Comparison of ENCODE assay signal across 9 mouse cellular contexts in the genomic region with DNA sequence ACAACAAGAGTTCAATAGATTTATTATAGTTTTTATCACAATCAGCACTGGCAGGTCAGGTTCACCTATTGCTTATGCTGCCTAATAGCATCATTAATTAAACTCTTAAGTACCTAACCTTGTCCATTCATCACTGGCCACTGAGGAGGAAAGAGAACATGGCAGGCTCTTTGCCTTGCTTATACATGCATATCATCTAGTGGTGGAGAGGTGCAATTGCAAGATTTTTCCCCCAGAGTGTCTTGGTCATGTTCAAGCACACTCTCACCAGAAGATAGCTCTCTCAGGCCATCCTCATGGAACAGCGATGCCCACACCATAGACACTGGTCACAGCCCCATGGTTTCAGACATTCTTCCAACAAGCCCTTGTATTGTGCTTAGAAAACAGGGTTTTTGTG.
DNase-seq lines count a peak whose midpoint lies in the region; ATAC-seq lines count a peak whose summit lies in the region.
"Had no signal": no experiment of that assay in that cellular context is flagged by ENCODE, and none has a peak within 500 bp of the region (broad histone marks: within the 10 kb centered on the region; RNA-seq: fewer than 3 reads in every experiment).

No protein-coding gene starts in this region.

- ATAC-seq in CD4-positive, CD25-positive, alpha-beta regulatory T cell, adult 4 months: no peak

- DNase-seq in CD4-positive, CD25-positive, alpha-beta regulatory T cell, adult 2 months (ENCODE audit: low read depth, low spot score): peak; percentile 2
- DNase-seq in layer of hippocampus, adult 9-10 months (ENCODE audit: low spot score): peak; percentile 25
- DNase-seq in layer of hippocampus, adult 8-10 months (ENCODE audit: low spot score in 2 of 2): no peak
- peak; percentile 24 for DNase-seq in Muller cell, postnatal 12 days (ENCODE audit: inconsistent ontology term)
- DNase-seq in kidney, postnatal 14 days: peak; percentile 11
- DNase-seq in cerebellum, postnatal 4 days (ENCODE audit: low spot score in 2 of 2): no peak
- no peak for DNase-seq in right cerebral cortex, postnatal 25 days
- DNase-seq: B cell, adult 2 months had no signal

Comparison
In these comparisons a context has a peak if more than half of its experiments do, and no peak if none do; other contexts are left out.
1. DNase-seq: peak in CD4-positive, CD25-positive, alpha-beta regulatory T cell, adult 2 months (single experiment), layer of hippocampus, adult 9-10 months (single experiment), Muller cell, postnatal 12 days (single experiment) and kidney, postnatal 14 days (single experiment); none in layer of hippocampus, adult 8-10 months (0 of 2), cerebellum, postnatal 4 days (0 of 2) and right cerebral cortex, postnatal 25 days (single experiment).